Mouse (Mus musculus) v-Abl transformed pro-B cells (cell line): Measurements from ENCODE around the gene Hap1.

Experiments used
- in situ Hi-C, 2 experiments: fragments of 400-800 bp; cut with MboI; formaldehyde crosslinking; loops; one replicate each; pipeline ENCODE4 v1.15.1; 2025; ENCODE audit not compliant: unreplicated experiment in 2 of 2

The Hap1 gene

GRCm38 (mm10) chr11:100391081-100391883, 35.4 kb upstream of the Hap1 start:
- in situ Hi-C loops = no loop called here

- in situ Hi-C loops = no loop called here
Observed at GRCm38 (mm10) chr11:100389931-100390445, 34.1 kb upstream of the Hap1 start.

- in situ Hi-C loops = no loop called here
Observed at GRCm38 (mm10) chr11:100388588-100388987, 32.7 kb upstream of the Hap1 start.

GRCm38 (mm10) chr11:100387589-100388375, 31.9 kb upstream of the Hap1 start:
- in situ Hi-C loops = no loop called here

- in situ Hi-C loops = no loop called here
Observed at GRCm38 (mm10) chr11:100387111-100387510, 31.2 kb upstream of the Hap1 start.

GRCm38 (mm10) chr11:100386586-100386985, 30.7 kb upstream of the Hap1 start:
- in situ Hi-C loops = no loop called here

GRCm38 (mm10) chr11:100385016-100385415, 29.1 kb upstream of the Hap1 start:
- in situ Hi-C loops = no loop called here

- in situ Hi-C loops = no loop called here
Observed at GRCm38 (mm10) chr11:100382682-100383081, 26.8 kb upstream of the Hap1 start.

- in situ Hi-C loops = no loop called here
Observed at GRCm38 (mm10) chr11:100379311-100379710, 23.4 kb upstream of the Hap1 start.

GRCm38 (mm10) chr11:100378446-100378845, 22.5 kb upstream of the Hap1 start:
- in situ Hi-C loops = no loop called here

- in situ Hi-C loops = no loop called here
Observed at GRCm38 (mm10) chr11:100377989-100378388, 22.1 kb upstream of the Hap1 start.

GRCm38 (mm10) chr11:100376746-100377389, 20.9 kb upstream of the Hap1 start:
- in situ Hi-C loops = no loop called here

GRCm38 (mm10) chr11:100376005-100376404, 20.1 kb upstream of the Hap1 start:
- in situ Hi-C loops = no loop called here

- in situ Hi-C loops = no loop called here
Observed at GRCm38 (mm10) chr11:100375127-100375526, 19.2 kb upstream of the Hap1 start.

GRCm38 (mm10) chr11:100371981-100372558, 16.1 kb upstream of the Hap1 start:
- in situ Hi-C loops = loop anchor here (25.0 kb wide), 1 partner anchor 815 kb away; the partner anchor contains the start of gene Ccr10 (in 2 of the 2)

- in situ Hi-C loops = loop anchor here (5.0 to 25.0 kb wide), 4 partner anchors 37 to 817 kb away; partner anchors contain the start of gene Ccr10 (in 2 of the 2)
Observed at GRCm38 (mm10) chr11:100369822-100370221, 13.9 kb upstream of the Hap1 start.

GRCm38 (mm10) chr11:100369145-100369544, 13.2 kb upstream of the Hap1 start:
- in situ Hi-C loops = loop anchor here (5.0 to 25.0 kb wide), 4 partner anchors 38 to 818 kb away; partner anchors contain the start of gene Ccr10 (in 2 of the 2)

- in situ Hi-C loops = loop anchor here (5.0 to 25.0 kb wide), 5 partner anchors 44 to 824 kb away; partner anchors contain the start of gene Ccr10 (in 2 of the 2)
Observed at GRCm38 (mm10) chr11:100362979-100363562, 7.1 kb upstream of the Hap1 start.

- in situ Hi-C loops = loop anchor here (5.0 to 25.0 kb wide), 5 partner anchors 45 to 825 kb away; partner anchors contain the start of gene Ccr10 (in 2 of the 2)
Observed at GRCm38 (mm10) chr11:100362209-100362978, 6.5 kb upstream of the Hap1 start.
